26 mouse cellular contexts compared by ENCODE assay signal in the genomic region with DNA sequence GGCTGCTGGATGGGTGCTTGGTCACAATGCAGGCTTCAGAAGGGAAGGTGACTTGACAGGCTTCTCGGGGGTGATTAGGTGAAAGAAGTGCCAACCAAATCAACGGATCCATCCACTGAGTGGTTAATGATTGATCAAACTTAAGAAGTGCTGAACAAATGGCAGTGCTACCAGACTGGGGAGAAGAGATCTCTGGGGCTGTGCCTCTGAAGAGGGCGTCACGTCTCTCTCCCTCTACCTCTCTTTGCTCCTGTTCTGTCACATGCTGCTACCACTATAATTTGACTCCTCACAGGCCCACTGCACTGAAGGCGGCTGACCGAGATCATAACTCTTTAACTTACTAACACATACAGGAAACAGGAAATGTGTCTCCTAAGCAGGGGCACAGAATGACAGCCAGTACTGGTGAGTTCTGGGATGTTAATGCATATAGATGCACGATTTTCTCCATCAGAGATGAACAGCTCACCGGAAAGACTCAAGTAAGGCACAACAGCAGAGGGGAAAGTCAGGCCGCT.
DNase-seq lines count a peak whose midpoint lies in the region; ATAC-seq and TF ChIP-seq lines count a peak whose summit lies in the region.
"Had no signal": no experiment of that assay in that cellular context is flagged by ENCODE, and none has a peak within 500 bp of the region (broad histone marks: within the 10 kb centered on the region; RNA-seq: fewer than 3 reads in every experiment).

No protein-coding gene starts in this region.

- no peak overlapping the region for H3K4me2 ChIP-seq in kidney, embryonic 16.5 days (replicated peaks; ENCODE audit: low read depth, low read length)
- no peak overlapping the region for H3K4me2 ChIP-seq in forebrain, embryonic 13.5 days
- H3K4me2 ChIP-seq: embryonic facial prominence, embryonic 15.5 days; forebrain, embryonic 12.5 days; heart, embryonic 15.5 days; hindbrain, embryonic 12.5 days; liver, embryonic 13.5 days; midbrain, embryonic 13.5 days had no signal

- 38% methylated on average over 9 of the region's 9 CpGs for WGBS in kidney, adult 2 months
- WGBS in kidney, embryonic 16.5 days, result 44% methylated on average over 9 of the region's 9 CpGs
- WGBS in forebrain, embryonic 13.5 days, result 90% methylated on average over 9 of the region's 9 CpGs

- peak; percentile 30 for DNase-seq in kidney, adult 2 months
- no peak for DNase-seq in kidney, postnatal 14 days
- DNase-seq in kidney, postnatal 25 days, result no peak
- peak; percentile 18 for DNase-seq in 416B (ENCODE audit: low read depth)
- DNase-seq in urinary bladder, postnatal 4 days (ENCODE audit: low spot score in 2 of 2), result no peak
- DNase-seq: adrenal gland, postnatal 25 days; B cell, adult 2 months; cerebellum, adult 18-20 months; cerebellum, postnatal 10 days; gastrocnemius, postnatal 10 days; layer of hippocampus, adult 9-11 months; liver, embryonic 13.5 days; lung, adult 2 months; thymus, adult 2 months; thymus, postnatal 4 days had no signal

- no peaks in the 10 kb centered on the region for H3K9me3 ChIP-seq in kidney, embryonic 16.5 days (ENCODE audit: low read length)
- no peaks in the 10 kb centered on the region for H3K9me3 ChIP-seq in forebrain, embryonic 13.5 days (replicated peaks)
- H3K9me3 ChIP-seq: embryonic facial prominence, embryonic 10.5 days; embryonic facial prominence, embryonic 15.5 days; forebrain, embryonic 12.5 days; heart, embryonic 10.5 days; heart, embryonic 15.5 days; hindbrain, embryonic 12.5 days; liver, embryonic 13.5 days; midbrain, embryonic 13.5 days had no signal

- H3K27ac ChIP-seq in kidney, adult 2 months (ENCODE audit: insufficient read depth, low read depth, low read length), result no peak overlapping the region
- no peak overlapping the region for H3K27ac ChIP-seq in kidney, embryonic 16.5 days (ENCODE audit: low read length)
- H3K27ac ChIP-seq in forebrain, embryonic 13.5 days, result no peak overlapping the region
- H3K27ac ChIP-seq: embryonic facial prominence, embryonic 10.5 days; embryonic facial prominence, embryonic 15.5 days; forebrain, embryonic 12.5 days; heart, embryonic 10.5 days; heart, embryonic 15.5 days; hindbrain, embryonic 12.5 days; hindbrain, postnatal 0 days; liver, embryonic 13.5 days; midbrain, embryonic 13.5 days had no signal

- no peak overlapping the region for H3K9ac ChIP-seq in kidney, embryonic 16.5 days (replicated peaks; ENCODE audit: low read length)
- H3K9ac ChIP-seq in forebrain, embryonic 13.5 days, result no peak overlapping the region
- H3K9ac ChIP-seq: embryonic facial prominence, embryonic 15.5 days; forebrain, embryonic 12.5 days; heart, embryonic 15.5 days; hindbrain, embryonic 12.5 days; liver, embryonic 13.5 days; midbrain, embryonic 13.5 days had no signal

- no peaks in the 10 kb centered on the region for H3K27me3 ChIP-seq in kidney, adult 2 months (replicated peaks; ENCODE audit: control insufficient read depth, insufficient read depth, low read length)
- H3K27me3 ChIP-seq in kidney, embryonic 16.5 days (ENCODE audit: insufficient read depth, low read length), result no peaks in the 10 kb centered on the region
- no peaks in the 10 kb centered on the region for H3K27me3 ChIP-seq in forebrain, embryonic 13.5 days
- H3K27me3 ChIP-seq: embryonic facial prominence, embryonic 15.5 days; forebrain, embryonic 12.5 days; heart, embryonic 15.5 days; hindbrain, embryonic 12.5 days; liver, embryonic 13.5 days; midbrain, embryonic 13.5 days had no signal

- peaks cover 4% of the 10 kb centered on the region; the same call in 1 of the 2 replicates for H3K4me1 ChIP-seq in kidney, adult 2 months (ENCODE audit: control insufficient read depth, insufficient read depth, low read length)
- H3K4me1 ChIP-seq in kidney, embryonic 16.5 days (ENCODE audit: insufficient read depth, low read length), result no peaks in the 10 kb centered on the region
- H3K4me1 ChIP-seq in forebrain, embryonic 13.5 days, result no peaks in the 10 kb centered on the region
- H3K4me1 ChIP-seq: embryonic facial prominence, embryonic 10.5 days; embryonic facial prominence, embryonic 15.5 days; forebrain, embryonic 12.5 days; heart, embryonic 10.5 days; liver, embryonic 13.5 days; midbrain, embryonic 13.5 days had no signal

- no peak for TF ChIP-seq CTCF in kidney, adult 2 months (conservative IDR thresholded peaks at IDR 0.05; ENCODE audit: insufficient read depth, insufficient read length, low read depth, low read length)

- H3K4me3 ChIP-seq in kidney, adult 2 months (ENCODE audit: insufficient read depth, low read depth, low read length), result no peak overlapping the region
- H3K4me3 ChIP-seq in kidney, embryonic 16.5 days (ENCODE audit: low read length), result no peak overlapping the region
- no peak overlapping the region for H3K4me3 ChIP-seq in forebrain, embryonic 13.5 days
- H3K4me3 ChIP-seq: embryonic facial prominence, embryonic 10.5 days; embryonic facial prominence, embryonic 15.5 days; forebrain, embryonic 12.5 days; heart, embryonic 10.5 days; heart, embryonic 15.5 days; hindbrain, embryonic 12.5 days; liver, embryonic 13.5 days; midbrain, embryonic 13.5 days had no signal

- peak; percentile 71; the same call in 1 of the 2 replicates for ATAC-seq in kidney, embryonic 16.5 days (ENCODE audit: low FRiP score, low TSS enrichment)
- peak; percentile 37; the same call in 1 of the 2 replicates for ATAC-seq in granulocyte monocyte progenitor cell, adult 5-6 weeks (replicated peaks; ENCODE audit: poor library complexity, severe bottlenecking)
- no peak for ATAC-seq in forebrain, embryonic 13.5 days
- ATAC-seq: hindbrain, postnatal 0 days; midbrain, embryonic 13.5 days had no signal

- H3K36me3 ChIP-seq in kidney, adult 2 months (ENCODE audit: control insufficient read depth, insufficient read depth, low read length), result no peaks in the 10 kb centered on the region
- 0 out of 2 replicates have a peak, but pooled peaks cover 8% of the 10 kb centered on the region for H3K36me3 ChIP-seq in kidney, embryonic 16.5 days (ENCODE audit: insufficient read depth, low read length)
- peaks cover 7% of the 10 kb centered on the region; the same call in 1 of the 2 replicates for H3K36me3 ChIP-seq in forebrain, embryonic 13.5 days (ENCODE audit: poor library complexity, severe bottlenecking)
- H3K36me3 ChIP-seq: heart, embryonic 10.5 days; heart, embryonic 15.5 days; liver, embryonic 13.5 days had no signal

- TF ChIP-seq POLR2A in kidney, adult 2 months (IDR thresholded peaks at IDR 0.05; ENCODE audit: low read depth, low read length), result no peak

Comparison
In these comparisons a context has a peak if more than half of its experiments do, and no peak if none do; other contexts are left out.
1. DNase-seq: peak in kidney, adult 2 months (single experiment) and 416B (single experiment); none in kidney, postnatal 14 days (single experiment), kidney, postnatal 25 days (0 of 2) and urinary bladder, postnatal 4 days (0 of 2).